Mouse (Mus musculus): ENCODE data around the gene St3gal6. TPM values are rescaled to one million over a fixed set of nuclear protein-coding genes. Genes with fewer than 3 reads are reported as not detected.

St3gal6 gene
- polyA plus RNA-seq, 1 experiment from 2014 or later, result 30.2 TPM

DNA sequence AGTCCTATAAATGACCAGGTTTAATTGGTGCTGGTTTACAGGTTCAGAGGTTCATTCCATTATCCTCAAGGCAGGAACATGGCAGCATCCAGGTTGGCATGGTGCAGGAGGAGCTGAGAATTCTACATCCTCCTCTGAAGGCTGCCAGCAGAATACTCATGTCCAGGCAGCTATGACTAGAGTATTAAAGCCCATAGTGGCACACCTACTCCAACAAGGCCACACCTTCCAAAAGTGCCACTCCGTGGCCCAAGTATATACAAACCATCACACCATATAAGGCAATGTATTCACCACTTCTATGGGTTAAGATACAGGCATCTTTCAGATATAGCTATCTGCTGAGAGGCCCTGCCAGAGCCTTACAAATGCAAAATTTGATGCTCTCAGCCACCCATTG lies 15.4 kb upstream of the St3gal6 start:
- H3K27ac ChIP-seq (ENCODE audit: low read depth), result no peak overlapping the region
- no peaks in the 10 kb centered on the region for H3K27me3 ChIP-seq (ENCODE audit: insufficient read depth, low read length)
- no peak overlapping the region for H3K9ac ChIP-seq
- H3K4me2 ChIP-seq, result no peak overlapping the region
- no peak for TF ChIP-seq CTCF (IDR thresholded peaks at IDR 0.05; ENCODE audit: low read depth)
- DNase-seq (no peak), ATAC-seq (ENCODE audit: insufficient read depth) (no peak)
- H3K36me3 ChIP-seq (ENCODE audit: insufficient read depth), result no peaks in the 10 kb centered on the region
- no peaks in the 10 kb centered on the region for H3K9me3 ChIP-seq (ENCODE audit: low read depth, low read length)
- no peaks in the 10 kb centered on the region for H3K4me1 ChIP-seq (ENCODE audit: insufficient read depth)
- no peak overlapping the region for H3K4me3 ChIP-seq (ENCODE audit: low read depth, low read length)
- 71% methylated on average over 1 of the region's 1 CpGs for WGBS

GRCm38 (mm10) chr16:58539011-58539410 lies 15.0 kb upstream of the St3gal6 start:
- no peak overlapping the region for H3K4me3 ChIP-seq (ENCODE audit: low read depth, low read length)
- 40% methylated on average over 2 of the region's 2 CpGs for WGBS

DNA sequence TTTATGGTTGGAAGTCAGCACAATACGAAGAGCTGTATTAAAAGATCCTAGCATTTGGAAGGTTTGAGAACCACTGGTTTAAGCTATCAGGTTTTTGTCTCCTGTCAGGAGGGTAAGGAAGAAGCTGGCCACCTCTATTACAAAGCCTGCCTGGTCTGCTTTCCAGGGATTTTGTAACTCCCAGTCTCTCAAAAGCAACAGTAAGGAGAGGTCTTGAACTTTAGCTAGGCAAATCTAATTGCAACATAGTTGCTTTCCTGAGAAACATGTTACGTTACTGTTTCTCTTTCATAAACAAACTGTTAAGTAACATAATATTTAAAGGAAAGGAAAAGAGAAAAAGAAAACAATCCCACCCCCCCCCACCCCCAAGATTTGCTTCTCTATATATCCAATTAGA lies 12.0 kb upstream of the St3gal6 start:
- no peaks in the 10 kb centered on the region for H3K36me3 ChIP-seq (ENCODE audit: insufficient read depth)
- H3K4me3 ChIP-seq (ENCODE audit: low read depth, low read length), result no peak overlapping the region
- TF ChIP-seq CTCF (IDR thresholded peaks at IDR 0.05; ENCODE audit: low read depth), result no peak
- ATAC-seq (ENCODE audit: insufficient read depth) (no peak), DNase-seq (no peak)
- H3K9ac ChIP-seq, result no peak overlapping the region
- 71% methylated on average over 2 of the region's 2 CpGs for WGBS
- H3K27me3 ChIP-seq (ENCODE audit: insufficient read depth, low read length), result no peaks in the 10 kb centered on the region
- H3K27ac ChIP-seq (ENCODE audit: low read depth), result no peak overlapping the region
- no peaks in the 10 kb centered on the region for H3K4me1 ChIP-seq (ENCODE audit: insufficient read depth)
- H3K4me2 ChIP-seq, result no peak overlapping the region
- H3K9me3 ChIP-seq (ENCODE audit: low read depth, low read length), result no peaks in the 10 kb centered on the region

More at GRCm38 (mm10) chr16:58539011-58539410, 15.0 kb upstream of the St3gal6 start:
- H3K27me3 ChIP-seq (ENCODE audit: insufficient read depth, low read length), result no peaks in the 10 kb centered on the region
- H3K27ac ChIP-seq (ENCODE audit: low read depth), result no peak overlapping the region
- no peak overlapping the region for H3K9ac ChIP-seq
- ATAC-seq (ENCODE audit: insufficient read depth) (no peak), DNase-seq (no peak)
- no peak for TF ChIP-seq CTCF (IDR thresholded peaks at IDR 0.05; ENCODE audit: low read depth)
- H3K4me1 ChIP-seq (ENCODE audit: insufficient read depth), result no peaks in the 10 kb centered on the region
- no peak overlapping the region for H3K4me2 ChIP-seq
- no peaks in the 10 kb centered on the region for H3K36me3 ChIP-seq (ENCODE audit: insufficient read depth)
- no peaks in the 10 kb centered on the region for H3K9me3 ChIP-seq (ENCODE audit: low read depth, low read length)

DNA sequence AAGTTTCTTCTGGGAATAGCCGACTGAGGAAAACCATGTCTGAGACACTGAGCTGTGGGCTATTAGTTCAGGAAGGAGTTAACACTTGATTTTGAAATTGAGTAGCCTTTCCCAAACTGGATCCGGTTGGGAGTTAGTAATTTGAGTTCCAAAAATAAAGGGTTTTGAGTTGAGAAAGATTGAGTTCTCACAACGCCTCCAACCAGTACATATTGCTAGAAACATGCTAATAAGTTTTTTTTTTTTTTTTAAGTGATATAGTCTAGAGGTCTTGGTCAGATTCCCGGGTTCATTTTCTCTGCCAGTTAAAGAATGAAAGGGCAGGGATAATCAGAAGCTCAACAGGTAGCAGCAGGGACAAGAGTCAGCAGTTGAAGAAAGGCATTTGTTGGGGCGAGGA lies 11.2 kb upstream of the St3gal6 start:
- H3K4me1 ChIP-seq (ENCODE audit: insufficient read depth), result no peaks in the 10 kb centered on the region
- no peak overlapping the region for H3K9ac ChIP-seq
- TF ChIP-seq CTCF (IDR thresholded peaks at IDR 0.05; ENCODE audit: low read depth), result no peak
- no peaks in the 10 kb centered on the region for H3K27me3 ChIP-seq (ENCODE audit: insufficient read depth, low read length)
- H3K27ac ChIP-seq (ENCODE audit: low read depth), result no peak overlapping the region
- WGBS, result 64% methylated on average over 5 of the region's 5 CpGs
- H3K4me3 ChIP-seq (ENCODE audit: low read depth, low read length), result no peak overlapping the region
- H3K4me2 ChIP-seq, result no peak overlapping the region
- DNase-seq (no peak), ATAC-seq (ENCODE audit: insufficient read depth) (no peak)
- no peaks in the 10 kb centered on the region for H3K36me3 ChIP-seq (ENCODE audit: insufficient read depth)
- no peaks in the 10 kb centered on the region for H3K9me3 ChIP-seq (ENCODE audit: low read depth, low read length)

DNA sequence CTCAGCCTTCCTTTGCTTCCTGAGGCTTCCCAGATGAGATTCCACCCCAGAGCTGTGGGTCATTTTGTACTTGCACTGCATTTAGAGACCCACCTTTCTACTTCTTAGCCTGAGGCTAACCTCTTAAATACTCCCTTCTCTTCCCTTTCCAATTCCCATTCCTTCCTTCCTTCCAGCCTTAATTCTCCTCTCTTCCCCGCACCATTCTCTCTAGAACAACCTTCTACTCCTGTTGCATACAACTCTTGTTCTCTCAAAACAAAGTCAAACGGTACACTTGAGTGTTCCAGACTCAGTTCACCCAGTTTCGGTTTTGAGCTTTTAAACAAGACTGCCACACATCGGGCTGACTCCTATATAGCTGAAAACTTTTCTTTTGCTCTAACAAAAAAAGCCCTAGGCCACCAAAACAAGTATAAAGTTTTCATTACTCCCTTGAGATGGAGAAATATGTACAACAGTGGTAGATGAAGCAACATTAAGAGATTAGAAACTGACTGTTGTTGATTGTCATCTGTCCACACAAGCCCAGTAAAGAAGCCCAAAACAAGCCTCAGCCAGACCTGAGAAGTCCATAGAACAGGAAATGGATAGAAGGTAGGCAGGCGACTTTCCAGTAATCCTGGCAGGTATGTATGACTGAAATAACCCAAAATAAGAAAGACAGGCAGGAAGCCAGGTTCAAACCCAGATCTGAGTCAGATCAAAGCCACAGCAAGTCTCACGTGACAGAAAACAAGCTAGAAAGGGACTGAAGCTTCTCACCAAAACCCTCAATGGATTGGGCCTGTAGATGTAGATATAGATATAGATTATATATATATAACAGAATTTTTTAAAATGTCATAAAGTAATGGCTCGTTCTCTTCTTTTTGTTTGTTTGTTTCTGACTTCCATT lies 10.5 kb upstream of the St3gal6 start:
- Histone ChIP-seq H3K27me3 (ENCODE audit: insufficient read depth, low read length) (no peaks in the 10 kb centered on the region), H3K9ac (no peak overlapping the region), H3K4me1 (ENCODE audit: insufficient read depth) (no peaks in the 10 kb centered on the region), H3K36me3 (ENCODE audit: insufficient read depth) (no peaks in the 10 kb centered on the region), H3K9me3 (ENCODE audit: low read depth, low read length) (no peaks in the 10 kb centered on the region), H3K27ac (ENCODE audit: low read depth) (no peak overlapping the region), H3K4me2 (no peak overlapping the region), H3K4me3 (ENCODE audit: low read depth, low read length) (no peak overlapping the region)
- DNase-seq (no peak), ATAC-seq (ENCODE audit: insufficient read depth) (no peak)
- TF ChIP-seq CTCF (IDR thresholded peaks at IDR 0.05; ENCODE audit: low read depth), result no peak
- 84% methylated on average over 7 of the region's 7 CpGs for WGBS

- WGBS, result 63% methylated on average over 5 of the region's 5 CpGs
- DNase-seq (no peak), ATAC-seq (ENCODE audit: insufficient read depth) (no peak)
Observed at GRCm38 (mm10) chr16:58533742-58534141, 9.7 kb upstream of the St3gal6 start.

GRCm38 (mm10) chr16:58533254-58533653 lies 9.2 kb upstream of the St3gal6 start:
- no peak for ATAC-seq (ENCODE audit: insufficient read depth)
- no peak for TF ChIP-seq CTCF (IDR thresholded peaks at IDR 0.05; ENCODE audit: low read depth)
- Histone ChIP-seq H3K36me3 (ENCODE audit: insufficient read depth) (no peaks in the 10 kb centered on the region), H3K27me3 (ENCODE audit: insufficient read depth, low read length) (no peaks in the 10 kb centered on the region), H3K9ac (no peak overlapping the region), H3K4me3 (ENCODE audit: low read depth, low read length) (no peak overlapping the region), H3K4me2 (no peak overlapping the region), H3K9me3 (ENCODE audit: low read depth, low read length) (no peaks in the 10 kb centered on the region), H3K27ac (ENCODE audit: low read depth) (no peak overlapping the region), H3K4me1 (ENCODE audit: insufficient read depth) (no peaks in the 10 kb centered on the region)
- 64% methylated on average over 2 of the region's 2 CpGs for WGBS
- DNase-seq, result no peak

More at GRCm38 (mm10) chr16:58533742-58534141, 9.7 kb upstream of the St3gal6 start:
- Histone ChIP-seq H3K4me2 (no peak overlapping the region), H3K9ac (no peak overlapping the region), H3K36me3 (ENCODE audit: insufficient read depth) (no peaks in the 10 kb centered on the region), H3K9me3 (ENCODE audit: low read depth, low read length) (no peaks in the 10 kb centered on the region), H3K4me3 (ENCODE audit: low read depth, low read length) (no peak overlapping the region), H3K4me1 (ENCODE audit: insufficient read depth) (no peaks in the 10 kb centered on the region), H3K27me3 (ENCODE audit: insufficient read depth, low read length) (no peaks in the 10 kb centered on the region), H3K27ac (ENCODE audit: low read depth) (no peak overlapping the region)
- TF ChIP-seq CTCF (IDR thresholded peaks at IDR 0.05; ENCODE audit: low read depth), result no peak
